ENCODE assay signal across 26 mouse cellular contexts in the genomic region with DNA sequence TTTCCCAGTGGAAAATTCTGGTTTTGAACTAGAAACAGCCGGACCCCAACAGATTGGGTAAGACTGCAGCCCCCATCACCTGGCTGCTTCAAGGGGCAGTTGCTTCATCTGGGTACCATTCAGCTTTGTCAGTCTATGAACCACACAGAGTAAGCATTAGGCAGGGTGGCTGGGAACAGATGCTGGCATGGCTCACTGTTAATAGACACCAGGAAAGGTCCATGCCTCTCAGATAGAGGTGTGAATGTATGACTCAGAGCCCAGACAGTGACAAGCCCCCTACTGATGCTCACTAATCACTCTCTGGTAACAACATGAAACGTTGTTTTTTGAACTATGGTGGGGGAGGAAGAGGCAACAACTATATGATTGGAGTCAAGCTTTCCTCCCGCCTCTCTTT.
A peak's percentile ranks its signal among the peaks of the same experiment; 100 is the strongest.
DNase-seq lines count a peak whose midpoint lies in the region; ATAC-seq lines count a peak whose summit lies in the region.
"Had no signal": no experiment of that assay in that cellular context is flagged by ENCODE, and none has a peak within 500 bp of the region (broad histone marks: within the 10 kb centered on the region; RNA-seq: fewer than 3 reads in every experiment).

No protein-coding gene starts in this region.

- no peak overlapping the region for H3K9ac ChIP-seq in forebrain, embryonic 12.5 days
- H3K9ac ChIP-seq: embryonic facial prominence, embryonic 15.5 days; heart, embryonic 13.5 days; hindbrain, embryonic 15.5 days; liver, embryonic 12.5 days; liver, postnatal 0 days; midbrain, embryonic 12.5 days; neural tube, embryonic 13.5 days had no signal

- peaks cover 4% of the 10 kb centered on the region; the same call in 1 of the 2 replicates for H3K4me1 ChIP-seq in forebrain, embryonic 12.5 days
- peaks cover 6% of the 10 kb centered on the region for H3K4me1 ChIP-seq in forebrain, embryonic 10.5 days
- H3K4me1 ChIP-seq: embryonic facial prominence, embryonic 15.5 days; heart, embryonic 13.5 days; liver, embryonic 12.5 days had no signal

- no peak for DNase-seq in forebrain, embryonic 10.5 days (ENCODE audit: extremely low spot score, low spot score)
- DNase-seq in brain, adult 2 months (ENCODE audit: low read depth, low spot score) = peak; percentile 76
- peak; percentile 42 to 52 for DNase-seq in cerebellum, adult 18-20 months
- peak; percentile 28 to 35 for DNase-seq in cerebellum, postnatal 10 days
- DNase-seq in thymus, postnatal 25 days = no peak
- DNase-seq in spleen, adult 18-20 months = no peak
- DNase-seq in retina, postnatal 1 day = no peak
- DNase-seq: adrenal gland, adult 8-10 months; gastrocnemius, adult 2 months; heart, postnatal 10 days; kidney, adult 18-20 months; kidney, postnatal 36 days; left cerebral cortex, postnatal 4 days; liver, postnatal 0 days; lung, postnatal 36 days had no signal

- H3K4me3 ChIP-seq in forebrain, embryonic 12.5 days (replicated peaks) = no peak overlapping the region
- no peak overlapping the region for H3K4me3 ChIP-seq in forebrain, embryonic 10.5 days
- H3K4me3 ChIP-seq: embryonic facial prominence, embryonic 10.5 days; embryonic facial prominence, embryonic 15.5 days; gastrocnemius, adult 2 months; heart, embryonic 13.5 days; hindbrain, embryonic 10.5 days; hindbrain, embryonic 15.5 days; layer of hippocampus, adult 2 months; liver, embryonic 12.5 days; midbrain, embryonic 12.5 days; neural tube, embryonic 13.5 days had no signal

- 82% methylated on average over 3 of the region's 3 CpGs for WGBS in forebrain, embryonic 12.5 days
- WGBS in forebrain, embryonic 10.5 days = 76% methylated on average over 3 of the region's 3 CpGs

- H3K27ac ChIP-seq in forebrain, embryonic 12.5 days = no peak overlapping the region
- H3K27ac ChIP-seq in forebrain, embryonic 10.5 days = no peak overlapping the region
- H3K27ac ChIP-seq: embryonic facial prominence, embryonic 10.5 days; embryonic facial prominence, embryonic 15.5 days; gastrocnemius, adult 2 months; heart, embryonic 13.5 days; hindbrain, embryonic 10.5 days; hindbrain, embryonic 15.5 days; layer of hippocampus, adult 2 months; liver, embryonic 12.5 days; midbrain, embryonic 12.5 days; neural tube, embryonic 13.5 days had no signal

- 0 out of 2 replicates have a peak, but pooled peaks have one; percentile 33 for ATAC-seq in forebrain, embryonic 12.5 days (ENCODE audit: low FRiP score)
- ATAC-seq: liver, embryonic 12.5 days; liver, postnatal 0 days had no signal

- H3K36me3 ChIP-seq in forebrain, embryonic 12.5 days (replicated peaks) = no peaks in the 10 kb centered on the region
- H3K36me3 ChIP-seq in forebrain, embryonic 10.5 days (replicated peaks) = no peaks in the 10 kb centered on the region
- H3K36me3 ChIP-seq: embryonic facial prominence, embryonic 10.5 days; embryonic facial prominence, embryonic 15.5 days; G1E; heart, embryonic 13.5 days; hindbrain, embryonic 10.5 days; hindbrain, embryonic 15.5 days; liver, embryonic 12.5 days; midbrain, embryonic 12.5 days; neural tube, embryonic 13.5 days had no signal

- no peak overlapping the region for H3K4me2 ChIP-seq in forebrain, embryonic 12.5 days
- H3K4me2 ChIP-seq: embryonic facial prominence, embryonic 15.5 days; heart, embryonic 13.5 days; hindbrain, embryonic 15.5 days; liver, embryonic 12.5 days; midbrain, embryonic 12.5 days; neural tube, embryonic 13.5 days had no signal

- H3K9me3 ChIP-seq in forebrain, embryonic 12.5 days = no peaks in the 10 kb centered on the region
- H3K9me3 ChIP-seq in forebrain, embryonic 10.5 days = no peaks in the 10 kb centered on the region
- H3K9me3 ChIP-seq: embryonic facial prominence, embryonic 10.5 days; embryonic facial prominence, embryonic 15.5 days; heart, embryonic 13.5 days; hindbrain, embryonic 10.5 days; hindbrain, embryonic 15.5 days; liver, embryonic 12.5 days; midbrain, embryonic 12.5 days; neural tube, embryonic 13.5 days had no signal

- H3K27me3 ChIP-seq in forebrain, embryonic 12.5 days = no peaks in the 10 kb centered on the region
- H3K27me3 ChIP-seq in forebrain, embryonic 10.5 days (ENCODE audit: poor library complexity, severe bottlenecking) = no peaks in the 10 kb centered on the region
- H3K27me3 ChIP-seq: embryonic facial prominence, embryonic 15.5 days; heart, embryonic 13.5 days; hindbrain, embryonic 15.5 days; liver, embryonic 12.5 days; midbrain, embryonic 12.5 days; neural tube, embryonic 13.5 days had no signal

Comparison
In these comparisons a context has a peak if more than half of its experiments do, and no peak if none do; other contexts are left out.
1. DNase-seq: peak in brain, adult 2 months (single experiment), cerebellum, adult 18-20 months (2 of 2) and cerebellum, postnatal 10 days (2 of 2); none in forebrain, embryonic 10.5 days (single experiment), thymus, postnatal 25 days (single experiment), spleen, adult 18-20 months (0 of 2) and retina, postnatal 1 day (single experiment).